Mouse (Mus musculus) heart, embryonic 12.5 days (tissue): Measurements from ENCODE around the gene Arhgap21. TPM values are rescaled to one million over a fixed set of nuclear protein-coding genes. Genes with fewer than 3 reads are reported as not detected.

Source experiments
- ATAC-seq: fragments of 200-750 bp; cut with Nextera tagmentation; 2 replicates; pipeline ENCODE4 v1.8.0; 2017; ENCODE audit warnings: moderate TSS enrichment, moderate library complexity; ENCODE audit not compliant: insufficient number of reproducible peaks, low FRiP score
- H3K27ac ChIP-seq: fragments of 300-500 bp; sonication (generic); 2 replicates; pipeline ENCODE4 v1.5.1; 2016; ENCODE audit warnings: mild to moderate bottlenecking, moderate library complexity; ENCODE audit not compliant: poor library complexity, severe bottlenecking
- H3K27me3 ChIP-seq: fragments of 300-500 bp; sonication (generic); replicated peaks from 2 replicates; pipeline ENCODE4 v1.6.1; 2016; ENCODE audit warnings: mild to moderate bottlenecking, moderate library complexity
- H3K36me3 ChIP-seq: fragments of 300-500 bp; sonication (generic); 2 replicates; pipeline ENCODE4 v1.6.1; 2016; ENCODE audit warnings: mild to moderate bottlenecking, moderate library complexity
- H3K4me1 ChIP-seq: fragments of 300-500 bp; sonication (generic); replicated peaks from 2 replicates; pipeline ENCODE4 v1.6.1; 2016; ENCODE audit warnings: mild to moderate bottlenecking
- H3K4me2 ChIP-seq: fragments of 300-500 bp; sonication (generic); 2 replicates; pipeline ENCODE4 v1.6.1; 2016; ENCODE audit warnings: mild to moderate bottlenecking, moderate library complexity
- H3K4me3 ChIP-seq: fragments of 300-500 bp; sonication (generic); 2 replicates; pipeline ENCODE4 v1.5.1; 2016; ENCODE audit warnings: mild to moderate bottlenecking
- H3K9ac ChIP-seq: fragments of 300-500 bp; sonication (generic); 2 replicates; pipeline ENCODE4 v1.6.1; 2016; ENCODE audit warnings: mild to moderate bottlenecking, moderate library complexity
- H3K9me3 ChIP-seq: fragments of 300-500 bp; sonication (generic); replicated peaks from 2 replicates; pipeline ENCODE4 v1.6.1; 2016; ENCODE audit warnings: mild to moderate bottlenecking, moderate library complexity
- WGBS: fragments of 180-500 bp; shearing (Covaris S2); methylation state at CpG from one replicate; pipeline ENCODE4 v1.1.7; 2016; 5-methylcytosine and 5-hydroxymethylcytosine counted together
- polyA plus RNA-seq: library from polyadenylated mRNA; unstranded; fragments of >200 nt; fragmentation: Nextera tagmentation; extraction: Ambion mirVana; gene quantifications from 2 replicates; pipeline ENCODE4 v1.2.1, GENCODE M21; 2016

The Arhgap21 gene
- polyA plus RNA-seq = 28.2 and 32.2 TPM in 2 replicates

- Histone ChIP-seq H3K9me3 (no peaks in the 10 kb centered on the region), H3K9ac (peak within 1 kb of the TSS; percentile 98), H3K27ac (peak within 1 kb of the TSS; percentile 99), H3K36me3 (no peaks in the 10 kb centered on the region), H3K4me2 (peak within 1 kb of the TSS; percentile 83), H3K27me3 (no peaks in the 10 kb centered on the region), H3K4me1 (peaks cover 18% of the 10 kb centered on the region), H3K4me3 (peak within 1 kb of the TSS; percentile 94)
- 2% methylated on average over 74 of the region's 102 CpGs for WGBS
- ATAC-seq = peak; percentile 65
These were observed at the start of gene Arhgap21 for GRCm38 (mm10) chr2:20968441-20969200. Gene Arhgap21, minus strand, starts transcription at chr2:20968881.

GRCm38 (mm10) chr2:21016589-21016988, 47.9 kb upstream of the Arhgap21 start:
- no peak for ATAC-seq
- Histone ChIP-seq H3K27ac (no peak overlapping the region), H3K4me2 (no peak overlapping the region), H3K9ac (no peak overlapping the region), H3K4me1 (no peaks in the 10 kb centered on the region), H3K9me3 (no peaks in the 10 kb centered on the region), H3K36me3 (no peaks in the 10 kb centered on the region), H3K27me3 (no peaks in the 10 kb centered on the region; the same call in 1 of the 2 replicates), H3K4me3 (no peak overlapping the region)
- 84% methylated on average over 7 of the region's 7 CpGs for WGBS

- no peak overlapping the region for H3K27ac ChIP-seq
- no peaks in the 10 kb centered on the region for H3K27me3 ChIP-seq
- ATAC-seq = no peak
- no peaks in the 10 kb centered on the region for H3K36me3 ChIP-seq
- H3K4me3 ChIP-seq = no peak overlapping the region
- WGBS = 76% methylated on average over 11 of the region's 11 CpGs
- H3K4me1 ChIP-seq = peaks cover 5% of the 10 kb centered on the region; the same call in 1 of the 2 replicates
- no peak overlapping the region for H3K9ac ChIP-seq
- H3K4me2 ChIP-seq = no peak overlapping the region
- no peaks in the 10 kb centered on the region for H3K9me3 ChIP-seq
These were observed 42.2 kb upstream of the Arhgap21 start for GRCm38 (mm10) chr2:21010806-21011397.

GRCm38 (mm10) chr2:21010219-21010618, 41.5 kb upstream of the Arhgap21 start:
- H3K4me1 ChIP-seq = peaks cover 5% of the 10 kb centered on the region; the same call in 1 of the 2 replicates
- H3K9ac ChIP-seq = no peak overlapping the region
- 78% methylated on average over 9 of the region's 9 CpGs for WGBS
- no peak overlapping the region for H3K4me2 ChIP-seq
- H3K27me3 ChIP-seq = no peaks in the 10 kb centered on the region
- no peak overlapping the region for H3K27ac ChIP-seq
- no peak overlapping the region for H3K4me3 ChIP-seq
- H3K36me3 ChIP-seq = no peaks in the 10 kb centered on the region
- no peak for ATAC-seq
- H3K9me3 ChIP-seq = no peaks in the 10 kb centered on the region

GRCm38 (mm10) chr2:21009258-21010140, 40.8 kb upstream of the Arhgap21 start:
- H3K4me2 ChIP-seq = no peak overlapping the region
- H3K27me3 ChIP-seq = no peaks in the 10 kb centered on the region
- no peak overlapping the region for H3K9ac ChIP-seq
- H3K27ac ChIP-seq = no peak overlapping the region
- H3K4me1 ChIP-seq = peaks cover 5% of the 10 kb centered on the region; the same call in 1 of the 2 replicates
- no peaks in the 10 kb centered on the region for H3K9me3 ChIP-seq
- WGBS = 50% methylated on average over 16 of the region's 16 CpGs
- H3K36me3 ChIP-seq = no peaks in the 10 kb centered on the region
- ATAC-seq = no peak
- no peak overlapping the region for H3K4me3 ChIP-seq

- no peak overlapping the region for H3K27ac ChIP-seq
- 79% methylated on average over 8 of the region's 8 CpGs for WGBS
- no peaks in the 10 kb centered on the region for H3K27me3 ChIP-seq
- no peak for ATAC-seq
- H3K9ac ChIP-seq = no peak overlapping the region
- no peak overlapping the region for H3K4me3 ChIP-seq
- H3K36me3 ChIP-seq = no peaks in the 10 kb centered on the region
- H3K4me1 ChIP-seq = peaks cover 5% of the 10 kb centered on the region; the same call in 1 of the 2 replicates
- no peaks in the 10 kb centered on the region for H3K9me3 ChIP-seq
- H3K4me2 ChIP-seq = no peak overlapping the region
These were observed 33.9 kb upstream of the Arhgap21 start for GRCm38 (mm10) chr2:21002538-21002937.

- no peak overlapping the region for H3K27ac ChIP-seq
- no peaks in the 10 kb centered on the region for H3K4me1 ChIP-seq
- no peak for ATAC-seq
- H3K27me3 ChIP-seq = no peaks in the 10 kb centered on the region
- no peak overlapping the region for H3K9ac ChIP-seq
- no peaks in the 10 kb centered on the region for H3K9me3 ChIP-seq
- H3K36me3 ChIP-seq = no peaks in the 10 kb centered on the region
- 69% methylated on average over 5 of the region's 5 CpGs for WGBS
- H3K4me2 ChIP-seq = no peak overlapping the region
- H3K4me3 ChIP-seq = no peak overlapping the region
These were observed 32.5 kb upstream of the Arhgap21 start for GRCm38 (mm10) chr2:21001156-21001555.

- Histone ChIP-seq H3K4me3 (no peak overlapping the region), H3K9me3 (no peaks in the 10 kb centered on the region), H3K27me3 (no peaks in the 10 kb centered on the region), H3K36me3 (no peaks in the 10 kb centered on the region), H3K27ac (no peak overlapping the region), H3K9ac (no peak overlapping the region), H3K4me1 (peaks cover 4% of the 10 kb centered on the region), H3K4me2 (no peak overlapping the region)
- ATAC-seq = no peak
- 76% methylated on average over 2 of the region's 2 CpGs for WGBS
These were observed 26.9 kb upstream of the Arhgap21 start for GRCm38 (mm10) chr2:20995547-20995946.

- Histone ChIP-seq H3K4me3 (no peak overlapping the region), H3K27me3 (no peaks in the 10 kb centered on the region), H3K4me2 (no peak overlapping the region), H3K27ac (no peak overlapping the region), H3K9me3 (no peaks in the 10 kb centered on the region), H3K36me3 (no peaks in the 10 kb centered on the region), H3K4me1 (peaks cover 16% of the 10 kb centered on the region), H3K9ac (no peak overlapping the region)
- 93% methylated on average over 2 of the region's 2 CpGs for WGBS
- ATAC-seq = no peak
These were observed 22.8 kb upstream of the Arhgap21 start for GRCm38 (mm10) chr2:20991508-20991907.

GRCm38 (mm10) chr2:20990907-20991306, 22.2 kb upstream of the Arhgap21 start:
- Histone ChIP-seq H3K9me3 (no peaks in the 10 kb centered on the region), H3K4me3 (no peak overlapping the region), H3K9ac (no peak overlapping the region), H3K4me2 (no peak overlapping the region), H3K27ac (no peak overlapping the region), H3K4me1 (peaks cover 16% of the 10 kb centered on the region), H3K36me3 (no peaks in the 10 kb centered on the region), H3K27me3 (no peaks in the 10 kb centered on the region)
- ATAC-seq = no peak
- WGBS = 37% methylated on average over 2 of the region's 2 CpGs

GRCm38 (mm10) chr2:20990056-20990455, 21.4 kb upstream of the Arhgap21 start:
- no peaks in the 10 kb centered on the region for H3K27me3 ChIP-seq
- peaks cover 16% of the 10 kb centered on the region for H3K4me1 ChIP-seq
- no peaks in the 10 kb centered on the region for H3K36me3 ChIP-seq
- no peak overlapping the region for H3K27ac ChIP-seq
- H3K9me3 ChIP-seq = no peaks in the 10 kb centered on the region
- no peak overlapping the region for H3K4me2 ChIP-seq
- H3K4me3 ChIP-seq = no peak overlapping the region
- WGBS = 85% methylated on average over 3 of the region's 3 CpGs
- no peak overlapping the region for H3K9ac ChIP-seq
- no peak for ATAC-seq
